Mouse (Mus musculus) limb, embryonic 12.5 days (tissue): Measurements from ENCODE around the gene Olfr205. TPM values are rescaled to one million over a fixed set of nuclear protein-coding genes. Genes with fewer than 3 reads are reported as not detected.

Experiments
- polyA plus RNA-seq: library from polyadenylated mRNA; unstranded; fragments of >200 nt; fragmentation: Nextera tagmentation; extraction: Ambion mirVana; gene quantifications from 2 replicates; pipeline ENCODE4 v1.2.1, GENCODE M21; 2016

The Olfr205 gene
- polyA plus RNA-seq, 1 experiment from 2014 or later: not detected

Other genes starting within 250 kb of the Olfr205 start
- gene Olfr191, start 241.3 kb downstream of the Olfr205 start, polyA plus RNA-seq: not detected in 2 replicates
- gene Olfr193, start 219.3 kb downstream of the Olfr205 start, polyA plus RNA-seq: not detected in 2 replicates
- gene Olfr194, start 210.1 kb downstream of the Olfr205 start, polyA plus RNA-seq: not detected in 2 replicates
- gene Olfr195, start 184.1 kb downstream of the Olfr205 start, polyA plus RNA-seq: not detected in 2 replicates
- not detected in 2 replicates for gene Olfr196, start 160.7 kb downstream of the Olfr205 start, polyA plus RNA-seq
- not detected in 2 replicates for gene Olfr198, start 127.6 kb downstream of the Olfr205 start, polyA plus RNA-seq
- not detected in 2 replicates for gene Olfr199, start 111.4 kb downstream of the Olfr205 start, polyA plus RNA-seq
- not detected in 2 replicates for gene Olfr201, start 58.5 kb downstream of the Olfr205 start, polyA plus RNA-seq
- gene Olfr202, start 44.3 kb downstream of the Olfr205 start, polyA plus RNA-seq: not detected in 2 replicates
- not detected in 2 replicates for gene Olfr203, start 32.3 kb downstream of the Olfr205 start, polyA plus RNA-seq
- gene Olfr204, start 12.9 kb downstream of the Olfr205 start, polyA plus RNA-seq: not detected in 2 replicates
- gene Olfr206, start 18.1 kb upstream of the Olfr205 start, polyA plus RNA-seq: not detected in 2 replicates
- not detected in 2 replicates for gene Olfr209, start 32.9 kb upstream of the Olfr205 start, polyA plus RNA-seq
- 0.05 TPM in 2 replicates for gene Gabrr3, start 76.2 kb upstream of the Olfr205 start, polyA plus RNA-seq
- 29.8 and 32.9 TPM in 2 replicates for gene Riox2, start 140.6 kb upstream of the Olfr205 start, polyA plus RNA-seq